Mouse (Mus musculus) limb, embryonic 15.5 days (tissue): Measurements from ENCODE around the gene Evi5l. TPM values are rescaled to one million over a fixed set of nuclear protein-coding genes. Genes with fewer than 3 reads are reported as not detected.
"Not testable (repeated sequence)": the region's sequence is repeated elsewhere in the genome, so short reads cannot be mapped to it uniquely, and the experiment has no call there.

Source experiments
- ATAC-seq: fragments of 200-750 bp; cut with Nextera tagmentation; 2 replicates; pipeline ENCODE4 v1.8.0; 2017; ENCODE audit warnings: low read depth, moderate TSS enrichment; ENCODE audit not compliant: insufficient number of reproducible peaks, low FRiP score, low TSS enrichment
- H3K27ac ChIP-seq: fragments of 300-500 bp; sonication (generic); 2 replicates; pipeline ENCODE4 v1.5.1; 2015; ENCODE audit warnings: moderate library complexity, mild to moderate bottlenecking, inconsistent platforms
- H3K27me3 ChIP-seq: fragments of 300-500 bp; sonication (generic); 2 replicates; pipeline ENCODE4 v1.6.1; 2015; ENCODE audit warnings: inconsistent platforms
- H3K36me3 ChIP-seq: fragments of 300-500 bp; sonication (generic); 2 replicates; pipeline ENCODE4 v1.6.1; 2015; ENCODE audit warnings: inconsistent platforms
- H3K4me1 ChIP-seq: fragments of 300-500 bp; sonication (generic); 2 replicates; pipeline ENCODE4 v1.6.1; 2015; ENCODE audit warnings: inconsistent platforms
- H3K4me2 ChIP-seq: fragments of 300-500 bp; sonication (generic); 2 replicates; pipeline ENCODE4 v1.6.1; 2015; ENCODE audit warnings: mild to moderate bottlenecking, inconsistent platforms
- H3K4me3 ChIP-seq: fragments of 300-500 bp; sonication (generic); 2 replicates; pipeline ENCODE4 v1.5.1; 2015; ENCODE audit warnings: mild to moderate bottlenecking, inconsistent platforms
- H3K9ac ChIP-seq: fragments of 300-500 bp; sonication (generic); 2 replicates; pipeline ENCODE4 v1.6.1; 2015; ENCODE audit warnings: inconsistent platforms
- H3K9me3 ChIP-seq: fragments of 300-500 bp; sonication (generic); 2 replicates; pipeline ENCODE4 v1.6.1; 2016; ENCODE audit warnings: inconsistent platforms
- WGBS: fragments of 180-500 bp; shearing (Covaris S2); methylation state at CpG from one replicate; pipeline ENCODE4 v1.1.7; 2015; 5-methylcytosine and 5-hydroxymethylcytosine counted together
- polyA plus RNA-seq: library from polyadenylated mRNA; unstranded; fragments of >200 nt; fragmentation: Nextera tagmentation; extraction: Ambion mirVana; gene quantifications from 2 replicates; pipeline ENCODE4 v1.2.1, GENCODE M21; 2015

Evi5l gene
- polyA plus RNA-seq, 1 experiment from 2014 or later, result 28.7 TPM

DNA sequence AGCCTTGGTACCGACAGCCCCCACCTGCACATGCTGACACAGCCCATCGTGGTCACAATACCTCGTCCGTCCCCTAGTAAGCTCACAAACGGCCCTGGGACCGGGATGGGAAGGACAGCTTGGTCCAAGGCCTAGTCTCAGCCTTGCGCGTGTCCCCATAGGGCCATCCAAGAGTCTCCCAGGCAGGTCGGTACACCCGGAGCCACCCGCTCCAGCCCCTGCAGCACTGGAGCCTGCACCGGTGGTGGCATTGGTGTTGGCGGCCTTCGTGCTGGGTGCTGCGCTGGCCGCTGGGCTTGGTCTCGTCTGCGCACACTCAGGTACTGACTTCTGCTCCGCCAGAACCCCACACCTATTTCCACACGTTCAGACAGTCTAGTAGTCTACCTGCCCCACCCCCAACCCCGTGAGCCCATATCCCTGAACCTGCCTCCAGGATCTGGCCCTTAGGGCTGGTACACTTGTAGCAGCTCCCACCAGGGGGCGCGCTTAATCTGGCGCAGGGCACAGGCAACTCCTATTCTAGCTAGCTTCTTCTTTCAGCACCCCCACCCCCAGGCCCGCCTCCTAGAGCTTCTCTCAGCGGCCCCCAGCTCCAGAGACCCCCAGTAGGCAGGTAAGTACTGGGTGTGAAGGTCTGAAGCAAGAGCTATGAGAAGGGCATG is 84.1 kb downstream of the Evi5l start:
- Histone ChIP-seq H3K27ac (no peak overlapping the region), H3K9me3 (no peaks in the 10 kb centered on the region), H3K4me1 (peaks cover 33% of the 10 kb centered on the region), H3K4me2 (no peak overlapping the region), H3K36me3 (peaks cover 42% of the 10 kb centered on the region), H3K9ac (no peak overlapping the region), H3K4me3 (no peak overlapping the region), H3K27me3 (no peaks in the 10 kb centered on the region)
- 33% methylated on average over 26 of the region's 26 CpGs for WGBS
- no peak for ATAC-seq

DNA sequence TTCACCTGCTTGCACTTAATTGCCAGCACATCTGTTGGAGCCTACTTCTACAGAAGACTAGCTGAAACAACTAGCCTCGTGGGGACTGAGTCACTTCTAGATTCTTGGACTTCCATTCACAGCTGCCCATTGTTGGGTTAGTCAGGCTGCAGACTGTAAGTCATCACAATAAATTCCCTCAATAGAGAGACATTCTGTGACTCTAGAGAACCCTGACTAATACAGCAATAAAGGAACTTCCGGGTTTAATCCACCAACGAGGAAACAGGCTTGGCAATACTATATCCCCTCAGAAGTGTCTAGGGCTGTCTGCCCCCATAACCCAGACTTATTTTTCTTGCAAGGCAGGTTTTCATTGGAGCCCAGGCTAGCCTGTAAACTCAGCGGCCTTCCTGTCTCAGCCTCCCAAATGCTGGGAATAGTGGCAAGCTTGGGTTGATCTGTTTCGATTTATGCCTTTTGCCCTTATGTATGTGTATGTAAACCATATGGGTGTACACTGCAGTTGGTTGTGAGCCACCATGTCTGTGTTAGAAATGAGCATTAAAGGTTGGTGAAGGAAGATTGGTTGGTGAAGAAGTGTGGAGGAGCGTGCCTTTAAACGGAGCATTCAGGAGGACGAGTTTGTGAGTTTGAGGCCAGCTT is 85.9 kb downstream of the Evi5l start:
- H3K9me3 ChIP-seq, result no peaks in the 10 kb centered on the region
- peak overlapping the region; percentile 91; the same call in 1 of the 2 replicates for H3K9ac ChIP-seq
- no peak for ATAC-seq
- 42% methylated on average over 8 of the region's 8 CpGs for WGBS
- peak overlapping the region; percentile 96 for H3K4me3 ChIP-seq
- peaks cover 39% of the 10 kb centered on the region for H3K36me3 ChIP-seq
- H3K27ac ChIP-seq, result peak overlapping the region; percentile 96; the same call in 1 of the 2 replicates
- peak overlapping the region; percentile 83 for H3K4me2 ChIP-seq
- H3K27me3 ChIP-seq, result no peaks in the 10 kb centered on the region
- peaks cover 39% of the 10 kb centered on the region for H3K4me1 ChIP-seq

DNA sequence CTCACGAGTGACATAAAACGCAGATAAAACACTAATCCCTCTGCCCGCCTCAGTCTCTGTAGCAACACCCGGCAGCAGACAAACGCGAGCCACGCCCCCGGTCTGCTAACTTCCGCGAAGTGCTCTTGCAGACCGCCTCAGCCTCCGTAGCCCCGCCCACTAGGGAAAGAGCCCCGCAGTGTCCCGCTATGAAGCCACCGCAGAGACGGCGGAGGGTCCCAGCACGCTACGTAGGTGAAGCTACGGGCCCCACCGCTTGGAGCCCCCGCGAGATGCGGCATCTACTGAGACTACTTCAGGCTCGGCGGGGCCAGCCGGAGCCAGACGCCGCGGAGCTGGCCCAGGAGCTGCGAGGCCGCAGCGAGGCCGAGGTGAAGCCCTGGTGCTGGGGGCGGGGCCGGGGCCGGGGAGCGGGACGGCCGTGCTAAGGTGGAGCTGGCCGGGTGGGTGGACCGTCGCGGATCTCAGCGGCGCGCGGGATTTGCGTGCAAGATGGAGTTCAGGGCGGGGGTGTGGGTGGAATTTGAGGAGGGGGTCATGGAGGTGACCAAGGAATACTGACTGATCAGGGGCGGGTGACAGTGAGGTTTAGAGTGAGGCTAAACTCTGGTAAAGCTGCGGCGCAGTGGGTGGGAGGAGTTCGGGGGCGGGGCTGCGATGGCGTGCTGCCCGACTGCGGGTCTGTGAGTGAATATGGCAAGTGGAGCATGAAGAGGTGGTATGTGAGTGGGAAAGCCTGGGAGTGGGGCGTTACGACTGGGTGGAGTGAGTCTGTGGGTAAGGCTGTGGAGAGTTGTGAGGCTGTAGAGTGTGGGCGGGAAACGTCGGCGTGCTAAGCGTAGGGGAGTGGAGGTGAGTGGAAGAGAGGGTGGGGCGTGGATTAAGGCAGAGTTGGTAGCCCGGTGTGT is 86.8 kb downstream of the Evi5l start, which contains the start of gene Snapc2:
TSS of gene Snapc2 (plus strand) at position 147 of the 908 bp plus-strand sequence.
- Histone ChIP-seq H3K4me3 (peak within 1 kb of the TSS; percentile 96), H3K4me1 (peaks cover 49% of the 10 kb centered on the region), H3K9me3 (no peaks in the 10 kb centered on the region), H3K4me2 (peak within 1 kb of the TSS; percentile 83), H3K9ac (peak within 1 kb of the TSS; percentile 91), H3K27me3 (no peaks in the 10 kb centered on the region), H3K36me3 (peaks cover 30% of the 10 kb centered on the region), H3K27ac (peak within 1 kb of the TSS; percentile 96)
- peak; percentile 88 for ATAC-seq
- under 1% methylated on average over 69 of the region's 69 CpGs for WGBS

DNA sequence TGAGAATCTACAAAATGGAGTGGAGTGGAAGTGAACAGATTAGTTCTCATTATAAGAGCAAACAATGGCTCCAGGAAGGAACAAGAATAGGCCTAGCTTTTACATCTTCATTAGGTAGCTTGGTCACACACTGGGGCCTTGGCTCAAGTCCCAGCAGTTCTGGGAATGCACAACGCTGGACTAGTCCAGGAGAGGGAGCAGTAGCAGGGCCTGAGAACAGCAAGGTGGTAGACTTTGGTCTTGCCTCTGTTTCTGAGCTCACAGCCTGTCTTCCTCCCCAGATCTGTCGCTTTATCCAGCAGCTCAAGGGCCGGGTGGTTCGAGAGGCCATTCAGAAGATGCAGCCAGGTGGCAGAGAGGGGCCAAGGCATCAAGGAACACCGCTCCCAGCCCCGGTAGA is 87.6 kb downstream of the Evi5l start:
- H3K27me3 ChIP-seq, result no peaks in the 10 kb centered on the region
- H3K27ac ChIP-seq, result peak overlapping the region; percentile 96; the same call in 1 of the 2 replicates
- peaks cover 29% of the 10 kb centered on the region for H3K36me3 ChIP-seq
- H3K4me2 ChIP-seq, result peak overlapping the region; percentile 83
- no peaks in the 10 kb centered on the region for H3K9me3 ChIP-seq
- peaks cover 48% of the 10 kb centered on the region for H3K4me1 ChIP-seq
- H3K4me3 ChIP-seq, result peak overlapping the region; percentile 96
- 0 out of 2 replicates have a peak overlapping the region, but pooled peaks have one; percentile 91 for H3K9ac ChIP-seq
- 61% methylated on average over 6 of the region's 6 CpGs for WGBS
- ATAC-seq, result no peak

- not testable (repeated sequence) for H3K9ac ChIP-seq, H3K27ac ChIP-seq, H3K4me2 ChIP-seq, ATAC-seq, H3K4me3 ChIP-seq, H3K9me3 ChIP-seq, H3K27me3 ChIP-seq
- 86% methylated on average over 7 of the region's 7 CpGs for WGBS
- H3K36me3 ChIP-seq, result peaks cover 36% of the 10 kb centered on the region
- peaks cover 43% of the 10 kb centered on the region for H3K4me1 ChIP-seq
Measured at GRCm38 (mm10) chr8:4255471-4255870, 89.1 kb downstream of the Evi5l start.

DNA sequence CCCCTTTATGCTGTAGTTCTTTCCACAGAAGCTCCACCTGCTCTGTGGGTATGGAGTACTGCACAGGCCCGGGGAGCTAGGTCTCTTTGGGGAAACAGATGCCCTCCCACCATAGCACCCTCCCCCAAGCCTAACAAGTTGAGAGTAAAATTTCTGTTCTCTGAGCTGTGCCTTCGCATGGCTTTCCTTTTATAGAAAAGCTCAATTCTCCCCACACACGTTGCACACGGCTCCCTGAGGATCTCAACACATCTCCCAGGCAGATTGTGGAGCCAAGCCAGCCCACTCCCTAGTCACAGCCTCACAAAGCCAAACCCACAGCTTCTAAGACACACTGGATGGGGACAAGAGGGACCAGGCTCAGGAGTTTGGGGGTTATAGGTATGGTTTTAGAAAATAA is 90.5 kb downstream of the Evi5l start:
- WGBS, result 32% methylated on average over 4 of the region's 4 CpGs
- no peak overlapping the region for H3K9ac ChIP-seq
- H3K9me3 ChIP-seq, result no peaks in the 10 kb centered on the region
- H3K4me3 ChIP-seq, result no peak overlapping the region
- H3K27me3 ChIP-seq, result no peaks in the 10 kb centered on the region
- H3K36me3 ChIP-seq, result peaks cover 50% of the 10 kb centered on the region
- peak overlapping the region; percentile 38; the same call in 1 of the 2 replicates for H3K27ac ChIP-seq
- peaks cover 40% of the 10 kb centered on the region for H3K4me1 ChIP-seq
- H3K4me2 ChIP-seq, result no peak overlapping the region
- no peak for ATAC-seq

GRCm38 (mm10) chr8:4257350-4257749 is 91.0 kb downstream of the Evi5l start:
- WGBS, result 57% methylated on average over 4 of the region's 4 CpGs
- H3K9ac ChIP-seq, result no peak overlapping the region
- H3K4me1 ChIP-seq, result peaks cover 38% of the 10 kb centered on the region
- no peak overlapping the region for H3K4me3 ChIP-seq
- no peak overlapping the region for H3K27ac ChIP-seq
- peaks cover 55% of the 10 kb centered on the region for H3K36me3 ChIP-seq
- H3K9me3 ChIP-seq, result no peaks in the 10 kb centered on the region
- peak overlapping the region; percentile 90 for H3K4me2 ChIP-seq
- no peaks in the 10 kb centered on the region for H3K27me3 ChIP-seq
- ATAC-seq, result no peak

- Histone ChIP-seq H3K4me2 (peak overlapping the region; percentile 90), H3K27me3 (no peaks in the 10 kb centered on the region), H3K36me3 (peaks cover 64% of the 10 kb centered on the region), H3K27ac (peak overlapping the region; percentile 81), H3K4me1 (peaks cover 34% of the 10 kb centered on the region), H3K9me3 (no peaks in the 10 kb centered on the region), H3K4me3 (peak overlapping the region; percentile 78), H3K9ac (peak overlapping the region; percentile 68)
- 3% methylated on average over 35 of the region's 35 CpGs for WGBS
- ATAC-seq, result peak; percentile 25; the same call in 1 of the 2 replicates
Measured at GRCm38 (mm10) chr8:4258233-4258632, 91.9 kb downstream of the Evi5l start.

DNA sequence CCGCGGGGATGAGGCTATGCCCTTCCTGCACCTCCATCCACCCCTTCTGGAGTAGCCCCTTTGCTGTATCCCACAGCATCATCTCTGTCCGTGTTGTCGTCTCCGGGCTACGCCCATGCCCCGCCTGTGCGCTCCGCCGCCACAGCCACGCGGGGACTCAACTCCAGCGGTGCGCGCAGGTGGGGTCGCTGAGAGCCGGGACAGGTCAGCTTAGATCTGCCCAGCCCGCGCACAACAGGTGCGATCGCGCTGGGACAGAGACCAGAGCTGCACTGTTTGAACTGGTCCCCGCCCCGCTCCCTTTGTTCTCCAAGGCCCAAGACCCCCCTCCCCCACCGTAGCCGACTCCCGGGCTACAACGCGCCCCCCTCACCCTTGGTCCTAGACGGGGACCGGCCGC is 92.3 kb downstream of the Evi5l start:
- Histone ChIP-seq H3K9ac (peak overlapping the region; percentile 68), H3K4me3 (peak overlapping the region; percentile 78), H3K27ac (peak overlapping the region; percentile 81), H3K27me3 (no peaks in the 10 kb centered on the region), H3K4me2 (peak overlapping the region; percentile 90), H3K36me3 (peaks cover 68% of the 10 kb centered on the region), H3K4me1 (peaks cover 32% of the 10 kb centered on the region), H3K9me3 (no peaks in the 10 kb centered on the region)
- peak; percentile 50 for ATAC-seq
- under 1% methylated on average over 32 of the region's 32 CpGs for WGBS

GRCm38 (mm10) chr8:4259125-4259804 is 92.9 kb downstream of the Evi5l start, which contains the start of gene Ctxn1:
TSS of gene Ctxn1 (minus strand) at chr8:4259274.
- Histone ChIP-seq H3K27me3 (no peaks in the 10 kb centered on the region), H3K9me3 (no peaks in the 10 kb centered on the region), H3K4me3 (peak within 1 kb of the TSS; percentile 78), H3K4me1 (peaks cover 26% of the 10 kb centered on the region), H3K36me3 (peaks cover 73% of the 10 kb centered on the region), H3K4me2 (peak within 1 kb of the TSS; percentile 90), H3K9ac (peak within 1 kb of the TSS; percentile 68), H3K27ac (peak within 1 kb of the TSS; percentile 81)
- WGBS, result 4% methylated on average over 33 of the region's 33 CpGs
- ATAC-seq, result peak; percentile 92

DNA sequence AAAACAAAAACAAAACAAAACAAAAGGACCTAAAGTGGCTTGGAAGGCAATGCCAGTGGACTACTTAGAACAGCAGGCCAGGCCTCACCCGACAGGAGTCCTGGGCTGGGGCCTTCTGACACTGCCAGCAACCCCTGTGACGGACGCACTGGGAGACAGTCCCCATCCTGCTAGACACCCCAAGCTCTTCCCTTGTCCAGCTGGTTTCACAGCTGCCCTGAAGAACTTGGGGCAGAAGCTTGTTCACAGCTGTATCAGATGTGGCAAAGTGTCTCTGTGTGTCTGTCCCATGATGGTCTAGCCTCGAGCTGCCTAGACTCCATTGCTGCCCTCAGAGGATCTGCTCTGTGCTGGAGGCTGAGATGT is 93.4 kb downstream of the Evi5l start:
- H3K36me3 ChIP-seq, result peaks cover 73% of the 10 kb centered on the region
- H3K4me2 ChIP-seq, result peak overlapping the region; percentile 90; the same call in 1 of the 2 replicates
- peaks cover 24% of the 10 kb centered on the region for H3K4me1 ChIP-seq
- H3K4me3 ChIP-seq, result no peak overlapping the region
- H3K9me3 ChIP-seq, result no peaks in the 10 kb centered on the region
- 72% methylated on average over 4 of the region's 4 CpGs for WGBS
- ATAC-seq, result no peak
- H3K27ac ChIP-seq, result peak overlapping the region; percentile 69
- H3K9ac ChIP-seq, result no peak overlapping the region
- H3K27me3 ChIP-seq, result no peaks in the 10 kb centered on the region
